14 mouse cellular contexts compared by ENCODE assay signal in genomic region chr12:112898351-112898750, GRCm38 (mm10). TPM values are rescaled to one million over a fixed set of nuclear protein-coding genes. Genes with fewer than 3 reads are reported as not detected.
DNase-seq lines count a peak whose midpoint lies in the region; ATAC-seq and TF ChIP-seq lines count a peak whose summit lies in the region.
"Had no signal": no experiment of that assay in that cellular context is flagged by ENCODE, and none has a peak within 500 bp of the region (broad histone marks: within the 10 kb centered on the region; RNA-seq: fewer than 3 reads in every experiment).

No protein-coding gene starts in this region.

- no peak overlapping the region; the same call in 1 of the 2 replicates for H3K9ac ChIP-seq in midbrain, embryonic 12.5 days (replicated peaks)
- H3K9ac ChIP-seq in neural tube, embryonic 13.5 days: no peak overlapping the region
- H3K9ac ChIP-seq: liver, postnatal 0 days had no signal

- intact Hi-C loops in heart, postnatal 10 days (cut with DNase I): no loop called here

- no peak overlapping the region for H3K4me3 ChIP-seq in kidney, adult 2 months (ENCODE audit: insufficient read depth, low read depth, low read length)
- no peak overlapping the region for H3K4me3 ChIP-seq in midbrain, embryonic 12.5 days
- no peak overlapping the region for H3K4me3 ChIP-seq in midbrain, embryonic 10.5 days
- H3K4me3 ChIP-seq in neural tube, embryonic 13.5 days: no peak overlapping the region

- H3K4me2 ChIP-seq in midbrain, embryonic 12.5 days (replicated peaks): no peak overlapping the region
- H3K4me2 ChIP-seq in neural tube, embryonic 13.5 days: peak overlapping the region; percentile 40
- H3K4me2 ChIP-seq: midbrain, embryonic 11.5 days had no signal

- peaks cover 5% of the 10 kb centered on the region for H3K4me1 ChIP-seq in kidney, adult 2 months (ENCODE audit: control insufficient read depth, insufficient read depth, low read length)
- H3K4me1 ChIP-seq in midbrain, embryonic 12.5 days: peaks cover 12% of the 10 kb centered on the region
- peaks cover 17% of the 10 kb centered on the region for H3K4me1 ChIP-seq in midbrain, embryonic 10.5 days
- peaks cover 24% of the 10 kb centered on the region for H3K4me1 ChIP-seq in neural tube, embryonic 13.5 days (replicated peaks)

- 54% methylated on average over 12 of the region's 12 CpGs for WGBS in kidney, adult 2 months
- 78% methylated on average over 12 of the region's 12 CpGs for WGBS in midbrain, embryonic 12.5 days
- 82% methylated on average over 12 of the region's 12 CpGs for WGBS in midbrain, embryonic 10.5 days
- 50% methylated on average over 12 of the region's 12 CpGs for WGBS in neural tube, embryonic 13.5 days

- H3K27me3 ChIP-seq in kidney, adult 2 months (replicated peaks; ENCODE audit: control insufficient read depth, insufficient read depth, low read length): no peaks in the 10 kb centered on the region
- peaks cover 3% of the 10 kb centered on the region; the same call in 1 of the 2 replicates for H3K27me3 ChIP-seq in midbrain, embryonic 12.5 days
- no peaks in the 10 kb centered on the region for H3K27me3 ChIP-seq in midbrain, embryonic 10.5 days (ENCODE audit: low read depth, poor library complexity, severe bottlenecking)
- H3K27me3 ChIP-seq in neural tube, embryonic 13.5 days: no peaks in the 10 kb centered on the region; the same call in 1 of the 2 replicates
- H3K27me3 ChIP-seq: Patski had no signal

- TF ChIP-seq POLR2A in kidney, adult 2 months (IDR thresholded peaks at IDR 0.05; ENCODE audit: low read depth, low read length): no peak

- no peak for ATAC-seq in midbrain, embryonic 12.5 days (ENCODE audit: low FRiP score, low read depth)
- no peak for ATAC-seq in neural tube, embryonic 13.5 days (ENCODE audit: low read depth)
- ATAC-seq: Patski had no signal

- no peaks in the 10 kb centered on the region for H3K36me3 ChIP-seq in kidney, adult 2 months (ENCODE audit: control insufficient read depth, insufficient read depth, low read length)
- H3K36me3 ChIP-seq in midbrain, embryonic 12.5 days: no peaks in the 10 kb centered on the region
- no peaks in the 10 kb centered on the region for H3K36me3 ChIP-seq in midbrain, embryonic 10.5 days
- no peaks in the 10 kb centered on the region for H3K36me3 ChIP-seq in neural tube, embryonic 13.5 days

- H3K27ac ChIP-seq in kidney, adult 2 months (ENCODE audit: insufficient read depth, low read depth, low read length): peak overlapping the region; percentile 85; the same call in 1 of the 2 replicates
- 0 out of 2 replicates have a peak overlapping the region, but pooled peaks have one; percentile 10 for H3K27ac ChIP-seq in midbrain, embryonic 12.5 days (replicated peaks)
- no peak overlapping the region for H3K27ac ChIP-seq in midbrain, embryonic 10.5 days (replicated peaks)
- H3K27ac ChIP-seq in neural tube, embryonic 13.5 days (replicated peaks): 0 out of 2 replicates have a peak overlapping the region, but pooled peaks have one; percentile 6

- no peaks in the 10 kb centered on the region for H3K9me3 ChIP-seq in midbrain, embryonic 12.5 days
- H3K9me3 ChIP-seq in midbrain, embryonic 10.5 days (replicated peaks): no peaks in the 10 kb centered on the region
- H3K9me3 ChIP-seq in neural tube, embryonic 13.5 days: no peaks in the 10 kb centered on the region

- peak; percentile 91 for DNase-seq in heart, adult 11 months
- DNase-seq in heart, postnatal 10 days: no peak
- no peak for DNase-seq in kidney, adult 2 months
- DNase-seq in kidney, postnatal 10 days: no peak
- no peak for DNase-seq in midbrain, embryonic 10.5 days (ENCODE audit: low spot score)
- no peak for DNase-seq in cerebellum, adult 9-10 months
- DNase-seq: cerebellum, postnatal 36 days; liver, postnatal 0 days had no signal

- TF ChIP-seq CTCF in kidney, adult 2 months (conservative IDR thresholded peaks at IDR 0.05; ENCODE audit: insufficient read depth, insufficient read length, low read depth, low read length): no peak

RNA-seq across cellular contexts. Expression of gene Gpr132, which starts 30.3 kb away (rescaled TPM):
- total RNA-seq in heart, postnatal 10 days (2021): under 1 TPM; 0.17 to 0.19 TPM
- 1.7 and 4.6 TPM in 2 replicates for polyA plus RNA-seq in kidney, adult 2 months (2012; rRNA removed)
- not detected in 2 replicates for polyA plus RNA-seq in midbrain, embryonic 12.5 days (2016; fragmentation: Nextera tagmentation; extraction: Ambion mirVana)
- not detected in 2 replicates for polyA plus RNA-seq in midbrain, embryonic 10.5 days (2016; fragmentation: Nextera tagmentation; extraction: Ambion mirVana)
- not detected in 2 replicates for polyA plus RNA-seq in neural tube, embryonic 13.5 days (2015; fragmentation: Nextera tagmentation; extraction: Ambion mirVana)
- total RNA-seq: layer of hippocampus, postnatal 10 days; left cerebral cortex, postnatal 10 days had no signal
- polyA plus RNA-seq: midbrain, embryonic 11.5 days; Patski had no signal

RNA-seq across cellular contexts. Expression of gene Jag2, which starts 31.2 kb away (rescaled TPM):
- 10 to 100 TPM; 36.1 to 38.5 TPM for total RNA-seq in heart, postnatal 10 days (2021)
- 10.1 and 10.6 TPM in 2 replicates for polyA plus RNA-seq in kidney, adult 2 months (2012; rRNA removed)
- polyA plus RNA-seq in midbrain, embryonic 12.5 days (2016; fragmentation: Nextera tagmentation; extraction: Ambion mirVana): 5.8 and 7.5 TPM in 2 replicates
- 2.4 and 2.8 TPM in 2 replicates for polyA plus RNA-seq in midbrain, embryonic 10.5 days (2016; fragmentation: Nextera tagmentation; extraction: Ambion mirVana)
- polyA plus RNA-seq in neural tube, embryonic 13.5 days (2015; fragmentation: Nextera tagmentation; extraction: Ambion mirVana): 8.6 and 9.6 TPM in 2 replicates

RNA-seq across cellular contexts. Expression of gene Nudt14, which starts 43.6 kb away (rescaled TPM):
- total RNA-seq in heart, postnatal 10 days (2021): 10 to 100 TPM; 11.7 to 11.8 TPM
- polyA plus RNA-seq in kidney, adult 2 months (2012; rRNA removed): 66.1 and 73.0 TPM in 2 replicates
- 52.9 and 56.6 TPM in 2 replicates for polyA plus RNA-seq in midbrain, embryonic 12.5 days (2016; fragmentation: Nextera tagmentation; extraction: Ambion mirVana)
- 66.4 and 76.4 TPM in 2 replicates for polyA plus RNA-seq in midbrain, embryonic 10.5 days (2016; fragmentation: Nextera tagmentation; extraction: Ambion mirVana)
- 55.1 and 74.8 TPM in 2 replicates for polyA plus RNA-seq in neural tube, embryonic 13.5 days (2015; fragmentation: Nextera tagmentation; extraction: Ambion mirVana)
